Mouse (Mus musculus): Measurements from ENCODE around the gene Nup133. TPM values are rescaled to one million over a fixed set of nuclear protein-coding genes. Genes with fewer than 3 reads are reported as not detected.
A peak's percentile ranks its signal among the peaks of the same experiment; 100 is the strongest.
"Not testable (repeated sequence)": the region's sequence is repeated elsewhere in the genome, so short reads cannot be mapped to it uniquely, and the experiment has no call there.

The Nup133 gene
- total RNA-seq (2015; ENCODE audit: low replicate concordance) (40.0 and 44.9 TPM in 2 replicates), total RNA-seq (2017; ENCODE audit: low replicate concordance) (69.3 and 79.0 TPM in 2 replicates)

- ATAC-seq (replicated peaks; ENCODE audit: low FRiP score, poor library complexity, severe bottlenecking), result peak; percentile 73
Observed at GRCm38 (mm10) chr8:123948942-123949685, at the start of gene Nup133. TSS of gene Nup133 (minus strand) at chr8:123949265.

GRCm38 (mm10) chr8:123993997-123994396, 44.9 kb upstream of the Nup133 start:
- no peak for ATAC-seq (replicated peaks; ENCODE audit: low FRiP score, poor library complexity, severe bottlenecking)

- no peak for ATAC-seq (replicated peaks; ENCODE audit: low FRiP score, poor library complexity, severe bottlenecking)
Observed at GRCm38 (mm10) chr8:123993597-123993996, 44.5 kb upstream of the Nup133 start.

- peak; percentile 40 for ATAC-seq (replicated peaks; ENCODE audit: low FRiP score, poor library complexity, severe bottlenecking)
Observed at GRCm38 (mm10) chr8:123992587-123992986, 43.5 kb upstream of the Nup133 start.

- ATAC-seq (replicated peaks; ENCODE audit: low FRiP score, poor library complexity, severe bottlenecking), result peak; percentile 34
Observed at GRCm38 (mm10) chr8:123990277-123991049, 41.4 kb upstream of the Nup133 start.

GRCm38 (mm10) chr8:123989128-123989527, 40.1 kb upstream of the Nup133 start:
- peak; percentile 44 for ATAC-seq (replicated peaks; ENCODE audit: low FRiP score, poor library complexity, severe bottlenecking)

GRCm38 (mm10) chr8:123988605-123989038, 39.6 kb upstream of the Nup133 start:
- peak; percentile 85 for ATAC-seq (replicated peaks; ENCODE audit: low FRiP score, poor library complexity, severe bottlenecking)

GRCm38 (mm10) chr8:123982826-123983400, 33.8 kb upstream of the Nup133 start, which contains the start of gene Abcb10:
TSS of gene Abcb10 (minus strand) at chr8:123983122.
- ATAC-seq (replicated peaks; ENCODE audit: low FRiP score, poor library complexity, severe bottlenecking), result peak; percentile 57

- ATAC-seq (replicated peaks; ENCODE audit: low FRiP score, poor library complexity, severe bottlenecking), result no peak
Observed at GRCm38 (mm10) chr8:123982291-123982793, 33.3 kb upstream of the Nup133 start.

- no peak for ATAC-seq (replicated peaks; ENCODE audit: low FRiP score, poor library complexity, severe bottlenecking)
Observed at GRCm38 (mm10) chr8:123981674-123982073, 32.6 kb upstream of the Nup133 start.

GRCm38 (mm10) chr8:123980239-123980638, 31.2 kb upstream of the Nup133 start:
- ATAC-seq (replicated peaks; ENCODE audit: low FRiP score, poor library complexity, severe bottlenecking), result no peak

GRCm38 (mm10) chr8:123978926-123979325, 29.9 kb upstream of the Nup133 start:
- peak; percentile 65 for ATAC-seq (replicated peaks; ENCODE audit: low FRiP score, poor library complexity, severe bottlenecking)

- ATAC-seq (replicated peaks; ENCODE audit: low FRiP score, poor library complexity, severe bottlenecking), result no peak
Observed at GRCm38 (mm10) chr8:123978166-123978838, 29.2 kb upstream of the Nup133 start.

- ATAC-seq (replicated peaks; ENCODE audit: low FRiP score, poor library complexity, severe bottlenecking), result no peak
Observed at GRCm38 (mm10) chr8:123977499-123977898, 28.4 kb upstream of the Nup133 start.

GRCm38 (mm10) chr8:123973495-123973894, 24.4 kb upstream of the Nup133 start:
- ATAC-seq (replicated peaks; ENCODE audit: low FRiP score, poor library complexity, severe bottlenecking), result no peak

- ATAC-seq (replicated peaks; ENCODE audit: low FRiP score, poor library complexity, severe bottlenecking), result no peak
Observed at GRCm38 (mm10) chr8:123966896-123967295, 17.8 kb upstream of the Nup133 start.

- no peak for ATAC-seq (replicated peaks; ENCODE audit: low FRiP score, poor library complexity, severe bottlenecking)
Observed at GRCm38 (mm10) chr8:123961371-123961770, 12.3 kb upstream of the Nup133 start.

- not testable (repeated sequence) for ATAC-seq (replicated peaks; ENCODE audit: low FRiP score, poor library complexity, severe bottlenecking)
Observed at GRCm38 (mm10) chr8:123960556-123960955, 11.5 kb upstream of the Nup133 start.

GRCm38 (mm10) chr8:123960056-123960455, 11.0 kb upstream of the Nup133 start:
- no peak for ATAC-seq (replicated peaks; ENCODE audit: low FRiP score, poor library complexity, severe bottlenecking)

GRCm38 (mm10) chr8:123959473-123959872, 10.4 kb upstream of the Nup133 start:
- no peak for ATAC-seq (replicated peaks; ENCODE audit: low FRiP score, poor library complexity, severe bottlenecking)
